Mouse (Mus musculus): ENCODE data around the gene Map7d1.
"Not testable (repeated sequence)": the region's sequence is repeated elsewhere in the genome, so short reads cannot be mapped to it uniquely, and the experiment has no call there.

The Map7d1 gene

DNA sequence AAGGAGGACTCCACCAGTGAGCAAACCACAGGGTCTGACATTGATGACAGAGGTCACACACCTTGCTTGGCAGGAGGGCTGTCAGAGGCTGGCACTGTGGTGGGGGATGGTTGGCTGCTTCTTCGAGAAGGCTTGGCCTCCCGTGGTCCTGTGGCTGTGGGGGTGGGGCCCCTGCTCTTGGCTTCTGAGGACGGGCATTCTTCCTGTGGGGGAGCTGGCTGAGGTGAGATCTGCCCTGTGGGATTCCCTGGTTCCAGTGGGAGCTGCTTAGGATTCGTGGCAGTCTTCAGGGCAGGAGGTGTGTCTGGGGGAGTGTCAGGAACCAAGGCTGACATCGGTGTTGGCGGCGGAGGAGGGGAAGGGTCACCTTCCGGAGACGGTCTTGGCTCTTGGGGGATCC lies 14.2 kb downstream of the Map7d1 start:
- DNase-seq (ENCODE audit: low spot score in 2 of 2) = no peak

DNA sequence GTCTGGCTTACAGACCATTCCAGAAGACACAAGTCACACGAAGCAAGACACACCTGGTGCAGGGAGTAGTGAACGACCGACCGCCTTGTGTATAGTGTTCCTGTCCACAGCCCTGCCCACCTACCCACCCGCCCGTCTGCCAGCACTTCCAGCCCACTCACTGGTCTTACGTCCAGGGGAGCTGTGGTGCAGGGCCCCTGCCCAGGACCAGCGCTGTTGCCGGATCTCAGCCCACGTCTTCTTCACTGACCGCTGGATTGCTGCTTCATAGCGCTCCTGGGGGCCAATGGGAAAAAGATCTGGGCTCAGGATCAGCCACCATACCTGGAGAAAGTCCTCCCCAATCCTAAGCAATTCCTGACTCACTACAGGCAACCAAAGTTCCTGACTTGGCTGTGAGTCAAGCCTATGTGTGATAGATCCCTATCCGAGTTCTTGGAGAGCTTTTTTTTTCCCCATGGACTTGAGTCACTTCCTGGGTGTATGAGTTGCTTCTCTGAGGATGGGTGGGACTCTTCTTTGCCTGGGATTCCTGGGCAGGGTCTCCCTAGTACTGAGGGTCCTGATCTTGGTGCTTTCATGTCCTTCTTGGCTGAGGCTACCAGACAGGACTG lies 16.2 kb downstream of the Map7d1 start:
- no peak for DNase-seq (ENCODE audit: low spot score in 2 of 2)

DNA sequence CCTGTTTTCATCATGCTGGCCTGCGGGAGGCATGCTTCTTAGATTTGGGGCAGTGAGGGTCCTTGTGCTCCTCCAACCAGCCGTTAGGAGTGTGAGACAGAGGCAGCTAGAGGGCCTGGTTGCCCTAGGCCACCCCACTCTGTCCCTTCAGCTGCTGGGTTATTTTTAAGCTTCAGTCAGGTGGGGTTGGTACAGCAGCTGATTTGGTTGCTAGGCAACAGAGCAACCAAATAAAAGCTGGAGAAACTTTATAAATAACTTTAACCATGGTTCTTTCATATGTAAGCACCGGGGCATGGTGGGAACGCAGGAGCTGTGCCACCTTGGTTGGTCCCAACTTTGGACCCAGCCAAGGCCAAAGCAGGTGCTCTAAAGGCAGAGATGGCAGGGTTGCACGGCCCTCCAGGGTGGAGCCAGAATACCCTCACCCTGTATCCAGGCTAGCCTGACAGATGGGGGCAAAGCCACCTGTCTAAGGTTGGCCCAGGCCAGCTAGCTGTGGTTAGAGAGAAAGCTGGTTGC lies 18.4 kb downstream of the Map7d1 start:
- DNase-seq (ENCODE audit: low spot score in 2 of 2) = no peak

DNA sequence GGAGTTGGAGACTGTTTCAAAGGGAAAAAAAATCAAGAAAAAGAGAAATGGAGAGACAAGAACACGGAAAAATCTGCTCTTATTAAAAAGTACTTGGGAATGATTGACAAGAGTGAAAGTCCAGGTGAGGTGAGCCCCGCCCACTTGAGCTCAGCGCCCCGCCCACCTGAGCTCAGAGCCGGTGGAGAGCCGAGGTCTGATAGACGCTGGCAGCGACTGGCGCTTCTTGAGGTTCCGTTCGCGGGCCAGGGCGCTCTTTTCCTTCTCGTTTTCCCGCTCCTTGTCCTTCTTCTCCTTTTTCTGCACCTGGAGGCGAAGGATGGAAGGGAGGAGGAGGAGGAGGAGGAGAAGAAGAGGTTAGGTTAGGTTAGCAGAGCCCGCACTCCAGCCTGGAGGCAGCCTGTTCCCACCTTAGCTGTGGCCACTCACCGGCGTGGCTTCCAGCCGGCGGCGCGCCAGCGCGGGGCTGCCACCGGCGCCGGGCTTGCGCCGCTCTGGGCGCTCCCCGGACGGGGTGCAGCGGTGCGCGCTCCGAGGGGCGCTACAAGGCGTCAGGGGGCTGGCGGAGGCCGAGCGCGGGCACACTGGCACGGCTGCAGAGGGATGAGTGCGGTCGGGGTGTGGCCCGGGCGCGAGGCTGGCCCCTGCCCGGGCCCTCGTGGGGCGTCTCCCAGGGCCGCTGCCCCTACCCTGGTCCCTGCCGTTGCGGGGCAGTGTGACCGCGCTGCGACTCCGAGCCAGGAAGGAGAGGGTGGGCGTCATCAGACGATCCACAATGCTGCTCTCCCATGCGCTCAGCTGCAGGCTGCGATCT lies 19.5 kb downstream of the Map7d1 start:
- no peak for DNase-seq (ENCODE audit: low spot score in 2 of 2)

DNA sequence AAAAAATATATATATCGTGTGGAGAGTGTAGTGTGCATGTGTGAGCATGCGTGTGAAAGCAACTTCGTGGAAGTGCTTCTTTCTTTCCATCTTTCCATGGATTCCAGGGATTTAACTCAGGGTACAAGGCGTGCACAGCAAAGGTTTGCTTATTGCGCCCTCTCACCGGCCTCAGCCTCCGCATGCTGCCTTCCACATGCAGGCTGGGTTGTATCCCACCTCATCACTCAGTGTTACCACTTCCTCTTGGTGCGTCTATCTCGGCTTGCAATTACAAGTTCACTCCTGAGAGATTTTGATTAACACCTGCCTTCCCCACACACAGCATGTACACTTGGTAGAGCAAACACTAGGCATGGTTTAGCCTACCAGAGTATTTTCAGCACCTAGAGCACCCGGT lies 21.0 kb downstream of the Map7d1 start:
- DNase-seq (ENCODE audit: low spot score in 2 of 2) = no peak

DNA sequence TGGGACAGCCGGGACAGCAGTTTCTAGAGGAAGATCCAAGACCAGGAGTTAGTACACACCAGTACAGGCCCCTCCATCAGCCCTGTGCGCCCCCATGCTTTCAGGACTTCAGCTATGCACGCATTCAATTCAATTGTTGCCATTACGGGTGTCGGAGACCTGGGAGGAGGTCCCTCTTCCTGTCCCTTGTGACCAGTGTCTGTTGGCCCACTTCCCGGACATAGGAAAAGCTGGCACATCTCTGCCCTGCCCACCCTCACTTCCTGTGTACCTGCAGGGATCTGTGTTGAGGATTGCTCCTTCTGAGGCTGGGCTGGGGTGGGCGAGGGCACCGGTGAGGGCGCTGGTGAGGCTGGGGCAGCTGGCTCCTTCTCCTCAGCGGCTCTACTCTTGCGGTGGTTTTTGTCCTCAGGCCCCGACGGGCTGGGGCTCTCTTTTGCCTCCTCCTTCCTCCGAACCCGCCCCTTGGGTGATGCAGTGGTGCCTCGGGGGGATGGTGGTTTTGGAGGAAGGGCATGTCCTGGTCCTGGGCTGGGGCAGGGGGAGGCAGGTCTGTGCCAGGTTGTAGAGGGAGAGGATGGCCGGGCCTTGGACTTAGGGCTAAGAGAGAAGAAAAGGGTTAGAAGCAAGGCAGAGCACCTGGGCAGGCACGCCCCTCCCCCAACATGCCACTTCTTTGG lies 21.5 kb downstream of the Map7d1 start:
- DNase-seq (ENCODE audit: low spot score in 2 of 2) = no peak

DNA sequence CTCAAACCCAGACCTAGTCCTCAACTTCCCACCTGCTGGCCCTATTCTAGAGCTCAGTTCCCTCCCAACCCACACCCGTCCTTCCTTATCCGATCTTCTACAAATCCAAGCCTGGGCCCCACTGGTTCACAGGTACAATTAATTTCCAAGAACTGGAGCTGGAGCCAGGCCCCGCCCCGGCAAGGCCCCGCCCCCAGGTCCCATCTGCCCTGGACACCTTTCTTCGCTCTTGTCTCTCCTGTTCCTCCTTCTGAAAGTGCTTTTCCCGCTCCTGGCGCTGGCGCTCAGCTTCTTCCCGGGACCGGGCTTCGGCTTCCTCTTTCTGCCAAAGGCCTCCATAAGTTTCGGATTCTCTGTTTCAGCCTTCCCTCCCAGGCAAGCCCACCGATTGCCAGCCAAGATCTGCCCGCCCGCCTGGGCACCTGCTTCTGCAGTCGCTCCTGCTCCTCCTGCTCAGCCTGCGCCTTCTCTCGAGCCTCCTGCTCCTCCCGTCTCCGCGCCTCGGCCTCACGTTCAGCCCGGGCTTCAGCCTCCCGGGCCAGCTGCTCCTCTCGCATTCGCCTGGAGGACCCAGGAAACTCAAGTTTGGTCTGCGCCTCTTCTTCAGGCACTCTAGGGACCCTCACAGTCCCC lies 22.4 kb downstream of the Map7d1 start:
- no peak for DNase-seq (ENCODE audit: low spot score in 2 of 2)

DNA sequence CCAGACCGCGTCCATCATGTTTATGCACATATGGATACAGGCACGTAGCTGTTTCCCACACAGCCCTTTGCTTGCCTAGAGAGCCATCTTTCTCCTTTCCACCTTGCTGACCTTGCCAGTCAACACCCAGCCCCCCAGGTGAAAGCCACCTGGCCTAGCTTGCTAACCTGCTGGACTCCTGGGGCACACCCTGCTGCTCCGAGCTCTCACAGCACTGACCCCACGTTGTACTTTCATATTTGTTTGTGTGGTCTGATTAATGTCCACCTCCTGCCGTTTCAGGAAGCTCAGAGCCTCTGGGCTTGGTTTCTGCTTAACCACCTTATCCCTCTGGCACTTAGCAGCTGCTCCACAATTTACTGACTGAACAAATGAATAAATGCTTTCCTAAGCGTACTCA lies 26.2 kb downstream of the Map7d1 start:
- DNase-seq (ENCODE audit: low spot score in 2 of 2) = no peak

DNA sequence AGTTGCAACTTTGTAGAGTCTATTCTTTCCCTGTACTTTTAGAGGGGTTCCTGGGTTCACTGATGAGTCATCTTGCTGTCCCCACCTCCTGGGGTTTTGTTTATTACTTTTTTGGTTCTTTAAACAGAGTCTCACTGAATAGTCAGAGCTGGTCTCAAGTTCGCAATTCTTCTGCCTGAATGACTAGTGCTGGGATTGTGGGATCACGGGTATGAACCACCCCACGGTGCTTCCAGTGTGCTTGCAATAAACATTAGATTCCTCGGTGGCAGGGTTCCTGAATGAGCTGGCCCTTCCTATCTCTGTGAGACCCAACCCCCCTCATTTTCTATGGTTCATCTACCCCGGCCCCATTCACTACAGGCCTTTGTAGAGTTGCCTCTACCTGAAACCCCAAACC lies 28.0 kb downstream of the Map7d1 start:
- DNase-seq (ENCODE audit: low spot score in 2 of 2) = no peak

DNA sequence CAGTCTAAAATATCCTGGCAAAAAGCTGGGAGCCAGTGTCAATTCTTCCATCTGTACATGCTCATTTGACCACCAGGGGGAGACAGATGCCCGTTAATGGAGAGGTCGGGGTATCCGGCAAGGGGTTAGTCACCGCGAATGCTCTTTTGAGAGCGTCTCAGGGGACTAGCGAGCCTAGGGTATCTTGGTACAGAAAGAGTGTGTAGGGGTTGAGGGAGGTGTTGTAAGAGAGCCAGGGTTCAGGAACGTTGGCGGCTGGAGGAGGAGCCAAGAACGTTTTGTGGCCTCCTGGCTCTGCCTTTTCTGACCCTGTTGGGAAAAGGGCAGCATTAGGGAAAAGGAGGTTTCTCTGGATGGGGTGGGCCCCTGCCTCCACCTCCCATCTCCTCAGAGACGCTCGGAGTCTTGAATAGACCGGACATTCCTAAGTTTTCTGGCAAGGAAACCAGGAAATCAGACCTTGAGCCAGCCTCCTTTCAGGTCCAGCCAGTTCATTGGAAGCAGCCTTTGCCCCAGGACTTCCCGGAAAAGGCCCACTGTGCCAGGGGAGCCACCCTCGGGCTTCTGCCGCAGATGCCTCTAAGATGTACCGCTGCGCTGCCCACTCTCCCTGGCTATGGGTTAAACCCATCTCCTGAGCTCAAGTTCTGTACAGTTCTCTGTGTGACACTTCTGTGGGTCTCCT lies 28.9 kb downstream of the Map7d1 start:
- peak; percentile 79 to 82 for DNase-seq (ENCODE audit: low spot score in 2 of 2)

DNA sequence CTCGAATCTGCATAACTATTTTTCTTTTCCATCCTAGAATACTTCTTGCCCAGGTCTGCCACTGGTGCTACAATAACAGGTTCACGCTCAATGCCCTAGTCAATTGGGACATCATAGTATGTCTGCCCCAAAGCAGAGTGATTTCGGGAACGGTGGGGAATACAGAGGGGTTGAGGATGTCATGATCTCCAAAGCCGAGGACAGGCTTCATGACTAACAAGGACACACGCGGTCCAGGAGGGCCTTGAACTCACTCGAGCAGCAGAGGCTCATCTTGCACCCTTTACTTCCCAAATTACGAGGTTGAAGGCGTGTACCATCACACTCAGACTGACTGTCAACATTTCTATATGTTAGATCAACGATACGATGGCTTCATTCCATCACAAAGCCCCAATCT lies 29.5 kb downstream of the Map7d1 start:
- DNase-seq (ENCODE audit: low spot score in 2 of 2) = no peak

DNA sequence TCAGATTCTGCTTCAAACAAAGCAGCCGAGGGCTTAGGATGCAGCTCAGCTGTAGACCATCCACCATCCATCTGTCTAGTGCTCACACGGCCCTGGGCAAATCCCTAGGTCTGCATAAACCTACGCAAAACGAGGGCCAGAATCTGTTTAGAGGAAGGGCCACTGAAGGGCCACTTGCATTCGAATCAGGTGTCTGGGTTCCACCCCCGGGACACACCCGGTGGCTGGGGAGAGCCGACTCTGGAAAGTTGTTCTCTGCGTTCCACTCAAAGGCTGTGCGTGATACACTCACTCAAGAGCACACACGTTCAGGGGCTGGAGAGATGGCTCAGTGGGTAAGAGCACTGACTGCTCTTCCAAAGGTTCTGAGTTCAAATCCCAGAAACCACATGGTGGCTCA lies 33.5 kb downstream of the Map7d1 start:
- no peak for DNase-seq (ENCODE audit: low spot score in 2 of 2)

DNA sequence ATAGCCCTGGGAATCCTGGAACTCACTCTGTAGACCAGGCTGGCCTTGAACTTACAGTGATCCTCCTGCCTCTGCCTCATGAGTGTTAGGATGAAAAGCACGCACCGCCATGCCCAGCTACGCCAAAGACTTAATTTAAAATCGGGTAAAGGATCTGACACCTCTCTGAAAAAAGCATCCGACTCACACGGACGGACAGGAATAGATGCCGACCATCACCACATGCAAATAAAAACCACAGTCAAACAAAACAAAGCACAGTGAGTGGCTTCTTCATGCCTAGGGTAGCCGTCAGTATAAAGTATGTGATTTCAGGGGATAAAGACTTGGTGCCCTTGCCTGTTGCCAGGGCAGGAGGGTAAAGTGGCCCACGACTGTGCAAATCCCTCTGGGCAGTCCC lies 36.1 kb downstream of the Map7d1 start:
- no peak for DNase-seq (ENCODE audit: low spot score in 2 of 2)

DNA sequence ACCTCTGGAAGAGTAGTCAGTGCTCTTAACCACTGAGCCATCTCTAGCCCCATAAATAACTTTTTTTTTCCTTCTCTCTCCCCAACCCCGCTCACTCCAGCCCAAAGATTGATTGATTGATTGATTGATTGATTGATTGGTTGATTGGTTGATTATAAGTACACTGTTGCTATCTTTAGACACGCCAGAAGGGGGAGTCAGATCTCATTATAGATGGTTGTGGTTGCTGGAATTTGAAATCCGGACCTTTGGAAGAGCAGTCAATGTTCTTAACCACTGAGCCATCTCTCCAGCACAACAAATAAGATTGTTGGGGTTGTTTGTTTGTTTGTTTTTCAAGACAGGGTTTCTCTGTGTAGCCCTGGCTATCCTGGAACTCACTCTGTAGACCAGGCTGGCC lies 36.6 kb downstream of the Map7d1 start:
- DNase-seq (ENCODE audit: low spot score in 2 of 2) = not testable (repeated sequence)

DNA sequence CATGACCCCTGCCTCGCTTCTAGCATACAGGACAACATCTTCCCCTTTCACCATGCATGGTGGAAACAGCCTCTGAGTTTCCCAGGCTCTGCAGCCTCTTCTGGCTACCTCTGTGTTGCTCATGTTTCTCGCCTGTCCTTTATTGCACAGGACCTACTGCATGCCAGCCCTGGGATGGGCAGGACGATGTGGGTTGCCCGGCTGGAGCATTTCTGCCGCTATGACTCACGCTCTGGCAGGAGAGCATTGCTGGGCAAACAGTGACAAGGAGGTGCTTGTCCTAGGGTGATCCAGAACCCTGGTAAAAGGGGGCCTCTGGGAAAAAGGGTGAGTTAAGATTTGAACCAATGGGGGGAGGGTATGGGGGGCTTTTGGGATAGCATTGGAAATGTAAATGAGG lies 38.4 kb downstream of the Map7d1 start:
- DNase-seq (ENCODE audit: low spot score in 2 of 2) = peak in 1 of 2 experiments; percentile 72

DNA sequence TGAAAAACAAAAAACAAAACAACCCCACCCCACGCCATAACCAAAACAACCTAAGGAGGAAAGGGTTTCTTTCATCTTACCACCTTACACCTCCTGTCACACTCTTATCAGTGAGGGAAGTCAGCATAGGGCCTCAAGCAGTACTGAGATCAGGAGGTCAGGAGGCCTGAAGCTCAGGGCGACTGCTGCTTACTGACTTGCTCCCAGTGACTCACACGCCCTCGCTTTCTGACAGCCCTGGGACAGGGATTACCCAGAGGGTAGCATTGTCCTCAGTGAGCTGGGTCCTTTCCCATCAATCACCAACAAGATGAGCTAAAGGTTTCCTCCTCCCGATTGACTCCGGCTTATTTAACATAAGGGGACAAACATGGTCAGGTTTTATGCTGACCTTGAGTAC lies 49.1 kb downstream of the Map7d1 start:
- no peak for DNase-seq (ENCODE audit: low spot score in 2 of 2)

DNA sequence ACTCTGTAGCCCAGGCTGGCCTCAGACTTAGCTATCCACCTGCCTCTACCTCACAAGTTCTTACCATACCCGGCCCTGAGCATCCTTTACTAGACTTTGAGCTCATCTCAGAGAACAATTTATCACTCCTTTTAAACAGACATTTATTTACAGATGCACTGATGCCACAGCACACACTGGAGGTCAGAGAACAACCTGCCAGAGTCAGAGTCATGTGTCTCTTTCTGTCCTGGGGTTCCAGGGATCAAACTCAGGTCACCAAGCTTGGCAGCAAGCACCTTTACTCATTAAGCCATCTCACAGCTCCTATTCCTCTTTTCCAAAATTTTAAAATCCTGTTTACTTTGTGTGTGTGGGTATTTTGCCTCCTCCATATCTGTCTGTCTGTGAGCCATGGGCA lies 50.8 kb downstream of the Map7d1 start:
- no peak for DNase-seq (ENCODE audit: low spot score in 2 of 2)

DNA sequence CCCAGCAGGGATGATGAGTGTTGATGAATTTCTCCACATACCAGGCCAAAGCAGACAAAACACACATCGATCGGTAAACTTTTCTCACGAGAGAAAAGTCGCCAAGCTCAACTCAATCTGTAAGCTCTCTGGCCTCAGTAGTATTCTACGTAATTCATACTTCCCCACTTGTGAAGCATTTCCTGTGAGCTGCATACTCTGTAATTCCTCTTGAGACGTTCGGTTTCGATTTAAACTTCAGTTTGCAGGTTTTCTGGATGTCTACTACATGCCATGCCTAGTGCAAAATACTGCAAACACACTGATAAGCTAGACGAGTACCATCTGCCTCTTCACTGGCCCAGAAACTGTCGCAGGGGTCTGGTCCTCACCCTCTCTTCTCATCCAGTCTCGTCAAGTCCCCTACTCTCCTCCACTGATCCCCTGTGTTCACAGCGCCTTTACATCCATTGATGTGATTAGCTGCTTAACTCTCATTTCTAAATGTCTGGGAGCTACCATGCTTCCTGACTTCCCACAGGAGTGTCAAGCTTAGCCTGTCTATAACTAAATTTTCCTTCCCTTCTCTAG lies 51.4 kb downstream of the Map7d1 start:
- no peak for DNase-seq (ENCODE audit: low spot score in 2 of 2)

DNA sequence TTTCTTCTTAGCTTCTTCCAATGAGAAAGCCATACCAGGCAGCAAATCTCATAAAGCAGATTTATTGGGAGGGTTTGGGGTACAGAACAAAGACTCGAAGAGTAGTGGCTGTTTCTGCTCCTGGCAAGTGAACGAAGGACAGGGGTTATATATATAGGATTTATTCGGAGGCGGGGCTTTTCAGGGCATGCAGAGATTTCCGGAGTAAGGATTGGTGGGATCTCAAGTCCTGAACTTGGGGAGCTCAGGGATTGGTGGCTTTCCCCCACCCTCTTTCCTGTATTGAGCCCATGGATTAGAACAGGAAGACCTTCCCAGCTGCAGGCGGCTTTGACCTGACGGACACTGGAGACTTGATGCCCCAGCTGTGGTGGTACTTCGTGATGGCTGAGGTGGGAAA lies 52.1 kb downstream of the Map7d1 start:
- no peak for DNase-seq (ENCODE audit: low spot score in 2 of 2)

DNA sequence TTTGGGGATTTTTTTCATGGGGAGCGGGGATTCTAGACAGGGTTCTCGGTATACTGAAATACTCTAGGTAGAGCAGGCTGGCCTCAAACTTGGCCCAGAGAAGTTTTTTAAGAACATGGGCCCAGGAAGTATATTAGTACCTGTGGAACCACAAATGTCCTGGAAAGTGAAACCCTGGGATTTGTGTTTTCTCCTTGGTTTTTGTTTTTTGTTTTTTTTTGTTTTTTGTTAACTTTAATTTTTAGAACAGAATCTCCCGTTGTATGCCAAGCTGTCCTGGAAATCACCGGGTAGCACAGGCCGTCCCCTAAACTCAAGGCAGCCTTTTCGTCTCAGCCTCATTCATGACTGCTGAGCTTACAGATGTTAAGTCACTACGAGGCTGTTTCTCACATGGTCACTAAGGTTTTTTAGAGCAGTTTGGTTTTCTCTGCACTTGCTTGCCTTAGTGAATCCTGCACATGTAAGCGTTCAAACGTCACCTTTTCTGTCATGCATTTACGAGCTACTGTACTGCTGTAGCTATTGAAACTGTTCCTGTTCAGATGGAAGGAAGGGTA lies 52.7 kb downstream of the Map7d1 start:
- DNase-seq (ENCODE audit: low spot score in 2 of 2) = no peak
